Mouse (Mus musculus) heart, embryonic 11.5 days (tissue): ENCODE measurements around the gene Stub1. TPM values are rescaled to one million over a fixed set of nuclear protein-coding genes. Genes with fewer than 3 reads are reported as not detected.
A peak's percentile ranks its signal among the peaks of the same experiment; 100 is the strongest.

ENCODE experiments used
- ATAC-seq: fragments of 200-750 bp; cut with Nextera tagmentation; replicated peaks from 2 replicates; pipeline ENCODE4 v1.8.0; 2017; ENCODE audit warnings: moderate library complexity; ENCODE audit not compliant: insufficient number of reproducible peaks, low FRiP score, low TSS enrichment
- H3K27ac ChIP-seq: fragments of 300-500 bp; sonication (generic); 2 replicates; pipeline ENCODE4 v1.5.1; 2014; ENCODE audit warnings: mild to moderate bottlenecking, low read depth, low read length
- H3K27me3 ChIP-seq: fragments of 300-500 bp; sonication (generic); 2 replicates; pipeline ENCODE4 v1.6.1; 2014; ENCODE audit warnings: mild to moderate bottlenecking, low read length, mixed read lengths; ENCODE audit not compliant: control insufficient read depth, insufficient read depth
- H3K36me3 ChIP-seq: fragments of 300-500 bp; sonication (generic); 2 replicates; pipeline ENCODE4 v1.6.1; 2014; ENCODE audit warnings: mild to moderate bottlenecking, low read length, moderate library complexity, mixed read lengths; ENCODE audit not compliant: control insufficient read depth, insufficient read depth
- H3K4me1 ChIP-seq: fragments of 300-500 bp; sonication (generic); 2 replicates; pipeline ENCODE4 v1.6.1; 2014; ENCODE audit warnings: low read length; ENCODE audit not compliant: control insufficient read depth, insufficient read depth
- H3K4me2 ChIP-seq: fragments of 300-500 bp; sonication (generic); 2 replicates; pipeline ENCODE4 v1.6.1; 2014; ENCODE audit warnings: mild to moderate bottlenecking, moderate library complexity
- H3K4me3 ChIP-seq: fragments of 300-500 bp; sonication (generic); 2 replicates; pipeline ENCODE4 v1.5.1; 2014; ENCODE audit warnings: low read depth, low read length
- H3K9ac ChIP-seq: fragments of 300-500 bp; sonication (generic); 2 replicates; pipeline ENCODE4 v1.6.1; 2014; ENCODE audit warnings: mild to moderate bottlenecking, low read depth, low read length, moderate library complexity
- H3K9me3 ChIP-seq: fragments of 300-500 bp; sonication (generic); replicated peaks from 2 replicates; pipeline ENCODE4 v1.6.1; 2016; ENCODE audit warnings: low read length; ENCODE audit not compliant: control insufficient read depth
- WGBS: fragments of 180-500 bp; shearing (Covaris S2); extraction: QIAGEN DNeasy Blood & Tissue Kit; methylation state at CpG from one replicate; pipeline ENCODE4 v1.1.7; 2014; ENCODE audit not compliant: insufficient replicate concordance; 5-methylcytosine and 5-hydroxymethylcytosine counted together
- polyA plus RNA-seq: library from polyadenylated mRNA; unstranded; fragments of >200 nt; fragmentation: Nextera tagmentation; extraction: Ambion mirVana; gene quantifications from 2 replicates; pipeline ENCODE4 v1.2.1, GENCODE M21; 2014

Gene Stub1
- polyA plus RNA-seq = 292 and 322 TPM in 2 replicates

- under 1% methylated on average over 24 of the region's 24 CpGs for WGBS
- Histone ChIP-seq H3K4me3 (peak within 1 kb of the TSS; percentile 88), H3K27me3 (no peaks in the 10 kb centered on the region), H3K36me3 (peaks cover 19% of the 10 kb centered on the region), H3K9me3 (no peaks in the 10 kb centered on the region), H3K4me1 (peaks cover 73% of the 10 kb centered on the region), H3K9ac (peak within 1 kb of the TSS; percentile 92), H3K4me2 (peak within 1 kb of the TSS; percentile 98), H3K27ac (peak within 1 kb of the TSS; percentile 99)
- peak; percentile 73 for ATAC-seq
Observed at GRCm38 (mm10) chr17:25833291-25833663, at the start of gene Stub1. Stub1 (minus strand) TSS chr17:25833404.

GRCm38 (mm10) chr17:25882306-25882705, 49.1 kb upstream of the Stub1 start:
- no peak overlapping the region for H3K27ac ChIP-seq
- H3K9me3 ChIP-seq = no peaks in the 10 kb centered on the region
- H3K9ac ChIP-seq = no peak overlapping the region
- H3K4me1 ChIP-seq = peaks cover 16% of the 10 kb centered on the region
- H3K4me3 ChIP-seq = no peak overlapping the region
- 30% methylated on average over 5 of the region's 5 CpGs for WGBS
- no peaks in the 10 kb centered on the region for H3K27me3 ChIP-seq
- peaks cover 11% of the 10 kb centered on the region for H3K36me3 ChIP-seq
- ATAC-seq = no peak
- no peak overlapping the region for H3K4me2 ChIP-seq

GRCm38 (mm10) chr17:25881691-25882090, 48.5 kb upstream of the Stub1 start:
- H3K4me1 ChIP-seq = peaks cover 21% of the 10 kb centered on the region
- peak overlapping the region; percentile 35; the same call in 1 of the 2 replicates for H3K27ac ChIP-seq
- H3K4me2 ChIP-seq = no peak overlapping the region
- H3K9ac ChIP-seq = peak overlapping the region; percentile 56; the same call in 1 of the 2 replicates
- no peaks in the 10 kb centered on the region for H3K27me3 ChIP-seq
- H3K36me3 ChIP-seq = peaks cover 11% of the 10 kb centered on the region
- H3K9me3 ChIP-seq = no peaks in the 10 kb centered on the region
- ATAC-seq = no peak
- H3K4me3 ChIP-seq = no peak overlapping the region
- 42% methylated on average over 4 of the region's 4 CpGs for WGBS

GRCm38 (mm10) chr17:25880913-25881641, 47.9 kb upstream of the Stub1 start:
- Histone ChIP-seq H3K4me2 (no peak overlapping the region), H3K9ac (peak overlapping the region; percentile 56; the same call in 1 of the 2 replicates), H3K27ac (0 out of 2 replicates have a peak overlapping the region, but pooled peaks have one; percentile 35), H3K27me3 (no peaks in the 10 kb centered on the region), H3K36me3 (peaks cover 11% of the 10 kb centered on the region), H3K4me1 (peaks cover 26% of the 10 kb centered on the region), H3K4me3 (no peak overlapping the region), H3K9me3 (no peaks in the 10 kb centered on the region)
- 13% methylated on average over 5 of the region's 5 CpGs for WGBS
- no peak for ATAC-seq

GRCm38 (mm10) chr17:25880196-25880910, 47.1 kb upstream of the Stub1 start, which contains the start of gene Wfikkn1:
Wfikkn1 (minus strand) TSS chr17:25880858.
- H3K4me3 ChIP-seq = no peak within 1 kb of the TSS
- H3K4me2 ChIP-seq = no peak within 1 kb of the TSS
- peaks cover 31% of the 10 kb centered on the region for H3K4me1 ChIP-seq
- H3K9ac ChIP-seq = peak within 1 kb of the TSS; percentile 56; the same call in 1 of the 2 replicates
- peaks cover 11% of the 10 kb centered on the region for H3K36me3 ChIP-seq
- H3K27ac ChIP-seq = peak within 1 kb of the TSS; percentile 35; the same call in 1 of the 2 replicates
- no peaks in the 10 kb centered on the region for H3K9me3 ChIP-seq
- no peaks in the 10 kb centered on the region for H3K27me3 ChIP-seq
- 52% methylated on average over 5 of the region's 5 CpGs for WGBS
- no peak for ATAC-seq

GRCm38 (mm10) chr17:25879750-25880149, 46.5 kb upstream of the Stub1 start:
- Histone ChIP-seq H3K4me2 (no peak overlapping the region), H3K9me3 (no peaks in the 10 kb centered on the region), H3K27me3 (no peaks in the 10 kb centered on the region), H3K4me1 (peaks cover 31% of the 10 kb centered on the region), H3K9ac (no peak overlapping the region), H3K4me3 (no peak overlapping the region), H3K27ac (no peak overlapping the region), H3K36me3 (peaks cover 11% of the 10 kb centered on the region; the same call in 1 of the 2 replicates)
- ATAC-seq = no peak
- 84% methylated on average over 8 of the region's 8 CpGs for WGBS

GRCm38 (mm10) chr17:25879261-25879660, 46.1 kb upstream of the Stub1 start:
- no peaks in the 10 kb centered on the region for H3K27me3 ChIP-seq
- no peak overlapping the region for H3K27ac ChIP-seq
- H3K4me1 ChIP-seq = peaks cover 31% of the 10 kb centered on the region
- H3K9ac ChIP-seq = no peak overlapping the region
- H3K4me3 ChIP-seq = no peak overlapping the region
- H3K9me3 ChIP-seq = no peaks in the 10 kb centered on the region
- no peak for ATAC-seq
- no peak overlapping the region for H3K4me2 ChIP-seq
- H3K36me3 ChIP-seq = peaks cover 11% of the 10 kb centered on the region; the same call in 1 of the 2 replicates
- WGBS = 64% methylated on average over 4 of the region's 4 CpGs

GRCm38 (mm10) chr17:25878611-25879180, 45.5 kb upstream of the Stub1 start:
- H3K27me3 ChIP-seq = no peaks in the 10 kb centered on the region
- no peak overlapping the region for H3K9ac ChIP-seq
- peaks cover 36% of the 10 kb centered on the region for H3K4me1 ChIP-seq
- no peak overlapping the region for H3K4me2 ChIP-seq
- H3K4me3 ChIP-seq = no peak overlapping the region
- peaks cover 11% of the 10 kb centered on the region; the same call in 1 of the 2 replicates for H3K36me3 ChIP-seq
- no peak overlapping the region for H3K27ac ChIP-seq
- WGBS = 92% methylated on average over 19 of the region's 19 CpGs
- H3K9me3 ChIP-seq = no peaks in the 10 kb centered on the region
- ATAC-seq = no peak
